Mouse (Mus musculus) lung, adult 10 weeks (tissue): ENCODE measurements around the gene Wdr72. TPM values are rescaled to one million over a fixed set of nuclear protein-coding genes. Genes with fewer than 3 reads are reported as not detected.

Source experiments
- polyA plus RNA-seq: library from polyadenylated mRNA; stranded (reverse); fragments of 350-450 nt; fragmentation: Illumina TruSeq; extraction: RNeasy Lipid Tissue Mini Kit (QIAGEN cat#74804); gene quantifications from one replicate; pipeline ENCODE4 v1.2.3, GENCODE M21; 2014; ENCODE audit warnings: low read depth, low replicate concordance; ENCODE audit not compliant: insufficient read depth

Wdr72 gene
- polyA plus RNA-seq: 0.95 TPM

GRCm38 (mm10) chr9:74109761-74110460 lies at the start of gene Wdr72:
Gene Wdr72, plus strand, starts transcription at chr9:74110356.

Other genes with a start within 250 kb of the Wdr72 start
- 0.02 TPM for gene Unc13c, start 141.4 kb upstream of the Wdr72 start, polyA plus RNA-seq